Mouse (Mus musculus): Measurements from ENCODE around the gene Cfap45. TPM values are rescaled to one million over a fixed set of nuclear protein-coding genes. Genes with fewer than 3 reads are reported as not detected.

The Cfap45 gene
- polyA plus RNA-seq, 1 experiment, result 0.33 TPM

DNA sequence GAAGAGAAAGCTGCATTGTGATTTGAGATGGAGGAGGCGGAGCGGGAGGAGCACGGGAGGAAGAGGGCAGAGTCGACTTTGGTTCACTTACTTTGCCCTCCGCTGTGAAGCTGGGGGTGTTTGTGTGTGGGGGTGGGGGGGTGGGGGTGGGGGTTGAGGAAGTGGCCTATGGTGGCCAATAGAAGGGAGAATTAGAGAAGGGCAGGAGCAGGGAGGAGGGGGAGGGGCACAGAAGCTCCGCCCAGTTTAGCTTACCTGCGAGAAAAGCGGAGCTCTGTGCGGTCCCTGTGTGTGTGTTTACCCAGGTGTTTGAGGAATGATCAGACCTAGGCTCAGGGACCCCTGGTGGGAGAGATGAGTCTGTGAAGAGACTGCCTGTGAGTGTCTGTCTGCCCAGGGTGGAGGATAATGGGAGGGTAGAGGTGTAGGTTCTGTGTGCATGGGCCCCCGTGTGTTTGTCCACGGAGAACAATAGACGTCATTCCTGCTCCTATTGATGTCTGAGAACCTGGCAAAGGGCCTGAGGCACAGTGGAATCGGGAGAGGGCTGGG is 10.1 kb upstream of the Cfap45 start:
- no peak overlapping the region for H3K4me3 ChIP-seq (ENCODE audit: insufficient read depth, low read depth, low read length)

GRCm38 (mm10) chr1:172512962-172513361 is 7.6 kb upstream of the Cfap45 start:
- 30% methylated on average over 13 of the region's 13 CpGs for WGBS
- Histone ChIP-seq H3K27ac (ENCODE audit: insufficient read depth, low read depth, low read length) (peak overlapping the region; percentile 87), H3K4me3 (ENCODE audit: insufficient read depth, low read depth, low read length) (no peak overlapping the region), H3K27me3 (replicated peaks; ENCODE audit: control insufficient read depth, insufficient read depth, low read length) (no peaks in the 10 kb centered on the region), H3K4me1 (ENCODE audit: control insufficient read depth, insufficient read depth, low read length) (peaks cover 28% of the 10 kb centered on the region), H3K36me3 (ENCODE audit: control insufficient read depth, insufficient read depth, low read length) (no peaks in the 10 kb centered on the region)
- DNase-seq, result peak; percentile 87
- peak; percentile 18; the same call in 1 of the 2 replicates for TF ChIP-seq CTCF (conservative IDR thresholded peaks at IDR 0.05; ENCODE audit: insufficient read depth, insufficient read length, low read depth, low read length)
- TF ChIP-seq POLR2A (IDR thresholded peaks at IDR 0.05; ENCODE audit: low read depth, low read length), result no peak

More for the DNA sequence above, 10.1 kb upstream of the Cfap45 start:
- Histone ChIP-seq H3K27ac (ENCODE audit: insufficient read depth, low read depth, low read length) (peak overlapping the region; percentile 32; the same call in 1 of the 2 replicates), H3K36me3 (ENCODE audit: control insufficient read depth, insufficient read depth, low read length) (peaks cover 2% of the 10 kb centered on the region; the same call in 1 of the 2 replicates), H3K27me3 (replicated peaks; ENCODE audit: control insufficient read depth, insufficient read depth, low read length) (no peaks in the 10 kb centered on the region), H3K4me1 (ENCODE audit: control insufficient read depth, insufficient read depth, low read length) (peaks cover 30% of the 10 kb centered on the region)
- DNase-seq, result peak; percentile 73
- WGBS, result 25% methylated on average over 13 of the region's 13 CpGs
- TF ChIP-seq CTCF (conservative IDR thresholded peaks at IDR 0.05; ENCODE audit: insufficient read depth, insufficient read length, low read depth, low read length), result no peak
- no peak for TF ChIP-seq POLR2A (IDR thresholded peaks at IDR 0.05; ENCODE audit: low read depth, low read length)

DNA sequence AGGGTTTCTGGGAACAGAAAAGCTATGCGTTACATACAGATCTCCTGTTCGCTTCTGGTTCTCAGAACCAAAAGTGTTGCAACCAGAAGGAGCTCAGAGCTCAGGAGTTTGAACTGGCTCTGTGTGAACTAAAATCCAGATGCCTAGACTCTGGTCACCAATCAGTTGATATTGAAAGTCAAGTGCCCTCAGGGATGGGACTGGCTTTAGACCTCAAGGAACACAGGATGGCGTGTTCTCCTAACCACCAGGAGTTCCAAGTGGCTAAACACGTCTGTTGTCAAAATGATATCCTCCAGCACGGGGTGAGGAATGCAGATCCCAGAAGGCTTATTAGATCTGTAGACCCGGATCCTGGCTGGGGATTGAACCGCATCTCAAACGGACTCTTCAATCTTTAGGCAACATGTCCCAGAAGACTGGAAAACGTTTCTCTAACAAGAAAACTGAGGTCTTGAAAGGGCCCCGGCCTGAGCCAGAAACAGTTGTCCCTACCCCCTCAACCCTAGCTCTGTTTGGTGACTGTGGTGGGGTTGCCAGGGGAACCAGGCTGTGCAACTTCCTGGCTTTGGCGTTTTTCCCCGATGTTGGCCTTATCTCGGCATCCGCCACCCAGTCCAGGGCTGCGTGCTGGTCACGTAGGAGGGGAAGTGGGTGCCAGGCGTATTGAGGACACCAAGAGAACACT is 6.9 kb upstream of the Cfap45 start:
- peak; percentile 66 for DNase-seq
- 61% methylated on average over 17 of the region's 17 CpGs for WGBS
- Histone ChIP-seq H3K4me3 (ENCODE audit: insufficient read depth, low read depth, low read length) (no peak overlapping the region), H3K36me3 (ENCODE audit: control insufficient read depth, insufficient read depth, low read length) (no peaks in the 10 kb centered on the region), H3K27ac (ENCODE audit: insufficient read depth, low read depth, low read length) (peak overlapping the region; percentile 87), H3K27me3 (replicated peaks; ENCODE audit: control insufficient read depth, insufficient read depth, low read length) (no peaks in the 10 kb centered on the region), H3K4me1 (ENCODE audit: control insufficient read depth, insufficient read depth, low read length) (peaks cover 24% of the 10 kb centered on the region)
- TF ChIP-seq CTCF (conservative IDR thresholded peaks at IDR 0.05; ENCODE audit: insufficient read depth, insufficient read length, low read depth, low read length) (no peak), POLR2A (IDR thresholded peaks at IDR 0.05; ENCODE audit: low read depth, low read length) (no peak)

DNA sequence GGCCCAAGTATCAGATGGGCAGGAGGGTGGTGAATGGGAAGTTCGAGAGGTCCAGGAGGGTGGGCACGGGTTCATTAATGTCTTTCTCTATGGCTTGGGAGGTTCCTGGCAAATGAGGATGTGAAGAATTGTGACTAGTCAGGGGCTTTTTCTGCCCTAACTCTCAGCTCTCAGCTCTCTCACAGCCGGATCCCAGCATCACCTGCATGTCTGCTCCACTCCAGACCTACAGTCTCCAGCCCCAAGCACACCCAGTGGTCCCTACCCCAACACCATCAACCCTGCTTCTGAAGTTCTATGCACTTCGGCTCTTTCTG is 6.4 kb upstream of the Cfap45 start:
- no peak for DNase-seq
- no peaks in the 10 kb centered on the region for H3K27me3 ChIP-seq (replicated peaks; ENCODE audit: control insufficient read depth, insufficient read depth, low read length)
- 67% methylated on average over 4 of the region's 4 CpGs for WGBS
- no peak overlapping the region for H3K4me3 ChIP-seq (ENCODE audit: insufficient read depth, low read depth, low read length)
- H3K4me1 ChIP-seq (ENCODE audit: control insufficient read depth, insufficient read depth, low read length), result peaks cover 21% of the 10 kb centered on the region
- no peaks in the 10 kb centered on the region for H3K36me3 ChIP-seq (ENCODE audit: control insufficient read depth, insufficient read depth, low read length)
- TF ChIP-seq POLR2A (IDR thresholded peaks at IDR 0.05; ENCODE audit: low read depth, low read length), result no peak
- no peak for TF ChIP-seq CTCF (conservative IDR thresholded peaks at IDR 0.05; ENCODE audit: insufficient read depth, insufficient read length, low read depth, low read length)
- peak overlapping the region; percentile 87 for H3K27ac ChIP-seq (ENCODE audit: insufficient read depth, low read depth, low read length)

DNA sequence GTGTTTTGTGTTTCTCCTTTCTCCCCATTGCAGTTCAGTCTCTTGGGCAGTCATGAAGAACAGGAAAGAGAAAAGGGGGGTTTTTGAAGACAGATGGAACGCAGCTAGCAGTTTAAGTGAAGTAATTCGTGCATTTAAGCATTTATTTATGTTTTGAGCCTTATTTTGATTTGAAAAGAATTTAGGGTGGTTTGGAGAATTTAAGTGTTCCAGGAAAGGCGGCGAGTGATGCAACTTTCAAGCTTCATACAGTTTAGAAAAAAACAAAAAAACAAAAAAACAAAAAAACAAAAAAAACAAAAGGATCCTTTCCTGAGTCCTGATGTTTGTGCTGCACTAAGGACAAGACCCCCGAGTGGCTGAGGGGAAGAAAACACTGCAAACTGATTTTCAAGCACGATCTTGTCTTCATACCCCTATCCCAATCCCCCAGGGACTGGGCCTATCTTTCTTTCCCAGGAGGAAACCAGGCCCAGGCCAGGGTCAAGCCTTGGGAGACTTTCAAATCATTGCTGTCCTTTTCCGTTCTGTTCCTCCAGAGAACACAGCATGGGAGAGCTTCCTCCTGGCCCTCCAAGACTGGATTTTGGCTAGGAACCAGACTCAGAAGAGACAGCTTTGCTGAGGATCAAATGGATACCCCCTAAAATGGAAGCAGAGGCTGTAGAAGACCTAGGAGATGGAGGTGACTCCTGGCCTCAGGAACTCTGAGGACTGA is 5.9 kb upstream of the Cfap45 start:
- peaks cover 18% of the 10 kb centered on the region for H3K4me1 ChIP-seq (ENCODE audit: control insufficient read depth, insufficient read depth, low read length)
- 59% methylated on average over 7 of the region's 7 CpGs for WGBS
- TF ChIP-seq CTCF (conservative IDR thresholded peaks at IDR 0.05; ENCODE audit: insufficient read depth, insufficient read length, low read depth, low read length) (no peak), POLR2A (IDR thresholded peaks at IDR 0.05; ENCODE audit: low read depth, low read length) (no peak)
- H3K4me3 ChIP-seq (ENCODE audit: insufficient read depth, low read depth, low read length), result no peak overlapping the region
- H3K27ac ChIP-seq (ENCODE audit: insufficient read depth, low read depth, low read length), result peak overlapping the region; percentile 87
- no peaks in the 10 kb centered on the region for H3K36me3 ChIP-seq (ENCODE audit: control insufficient read depth, insufficient read depth, low read length)
- H3K27me3 ChIP-seq (replicated peaks; ENCODE audit: control insufficient read depth, insufficient read depth, low read length), result no peaks in the 10 kb centered on the region
- peak; percentile 66 for DNase-seq

- TF ChIP-seq CTCF (conservative IDR thresholded peaks at IDR 0.05; ENCODE audit: insufficient read depth, insufficient read length, low read depth, low read length), result no peak
- no peak for TF ChIP-seq POLR2A (IDR thresholded peaks at IDR 0.05; ENCODE audit: low read depth, low read length)
- peak overlapping the region; percentile 78 for H3K27ac ChIP-seq (ENCODE audit: insufficient read depth, low read depth, low read length)
- WGBS, result 38% methylated on average over 1 of the region's 1 CpGs
- H3K36me3 ChIP-seq (ENCODE audit: control insufficient read depth, insufficient read depth, low read length), result no peaks in the 10 kb centered on the region
- peaks cover 12% of the 10 kb centered on the region for H3K4me1 ChIP-seq (ENCODE audit: control insufficient read depth, insufficient read depth, low read length)
- peak; percentile 74 for DNase-seq
- H3K27me3 ChIP-seq (replicated peaks; ENCODE audit: control insufficient read depth, insufficient read depth, low read length), result no peaks in the 10 kb centered on the region
- H3K4me3 ChIP-seq (ENCODE audit: insufficient read depth, low read depth, low read length), result no peak overlapping the region
These were observed 5.2 kb upstream of the Cfap45 start for GRCm38 (mm10) chr1:172515396-172515795.

DNA sequence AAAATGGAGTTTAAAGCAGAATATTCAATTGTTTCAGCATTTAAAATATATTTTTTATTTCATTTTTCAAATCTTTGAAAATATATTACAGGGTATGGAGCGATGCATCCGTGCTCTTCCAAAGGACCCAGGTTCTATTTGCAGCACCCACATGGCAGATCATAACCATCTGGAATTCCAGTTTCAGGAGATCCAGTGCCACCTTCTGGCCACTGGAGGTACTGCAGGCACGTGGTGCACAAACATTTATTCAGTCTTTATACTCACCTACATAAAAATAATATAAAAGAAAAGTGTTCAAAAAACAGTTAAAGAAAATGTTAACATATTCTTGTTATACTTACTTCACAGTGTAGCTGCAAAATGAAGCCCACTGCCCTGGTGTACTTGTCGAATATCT is 2.6 kb upstream of the Cfap45 start:
- DNase-seq, result no peak
- Histone ChIP-seq H3K36me3 (ENCODE audit: control insufficient read depth, insufficient read depth, low read length) (no peaks in the 10 kb centered on the region), H3K27ac (ENCODE audit: insufficient read depth, low read depth, low read length) (no peak overlapping the region), H3K4me1 (ENCODE audit: control insufficient read depth, insufficient read depth, low read length) (peaks cover 12% of the 10 kb centered on the region), H3K27me3 (replicated peaks; ENCODE audit: control insufficient read depth, insufficient read depth, low read length) (no peaks in the 10 kb centered on the region), H3K4me3 (ENCODE audit: insufficient read depth, low read depth, low read length) (no peak overlapping the region)
- TF ChIP-seq CTCF (conservative IDR thresholded peaks at IDR 0.05; ENCODE audit: insufficient read depth, insufficient read length, low read depth, low read length) (peak; percentile 47), POLR2A (IDR thresholded peaks at IDR 0.05; ENCODE audit: low read depth, low read length) (no peak)
- WGBS, result 78% methylated on average over 4 of the region's 4 CpGs

All from kidney, adult 2 months (tissue).